Comparison of ENCODE assay signal across 23 mouse cellular contexts in the genomic region with DNA sequence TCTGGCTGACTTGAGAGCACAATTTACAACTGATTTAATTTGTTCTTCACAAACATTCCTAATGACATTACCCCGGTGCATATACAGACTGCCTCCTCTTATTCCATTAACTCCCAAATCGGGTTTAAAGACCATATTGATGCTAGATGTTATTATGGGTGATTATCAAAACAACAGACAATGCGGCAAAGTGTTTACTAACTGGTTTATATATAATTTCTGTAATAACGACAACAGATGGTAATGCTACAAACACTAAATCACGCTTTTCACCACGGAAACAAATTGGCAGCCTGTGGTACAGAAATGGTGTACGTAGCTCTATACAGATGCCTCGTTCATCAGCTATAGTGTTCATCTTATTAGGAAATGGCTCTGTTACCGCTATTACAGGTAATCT.
DNase-seq lines count a peak whose midpoint lies in the region; ATAC-seq and TF ChIP-seq lines count a peak whose summit lies in the region.
"Had no signal": no experiment of that assay in that cellular context is flagged by ENCODE, and none has a peak within 500 bp of the region (broad histone marks: within the 10 kb centered on the region; RNA-seq: fewer than 3 reads in every experiment).

No protein-coding gene starts in this region.

- no peak for TF ChIP-seq POLR2A in brain, embryonic 14.5 days (IDR thresholded peaks at IDR 0.05; ENCODE audit: borderline replicate concordance, extremely low read depth, insufficient read depth, insufficient read length, poor library complexity, severe bottlenecking)
- no peak for TF ChIP-seq POLR2A in thymus, adult 2 months (IDR thresholded peaks at IDR 0.05; ENCODE audit: control insufficient read depth, extremely low read depth, insufficient read depth, low read length, poor library complexity)

- WGBS in heart, embryonic 12.5 days: 86% methylated on average over 9 of the region's 9 CpGs
- WGBS in thymus, adult 2 months: 95% methylated on average over 9 of the region's 9 CpGs

- ATAC-seq in heart, embryonic 12.5 days (ENCODE audit: insufficient number of reproducible peaks, low FRiP score): no peak
- ATAC-seq: activated CD4-positive, CD25-positive, alpha-beta regulatory T cell, adult 4 months; forebrain, embryonic 13.5 days; forebrain, embryonic 16.5 days; Patski had no signal

- no peak overlapping the region for H3K4me3 ChIP-seq in heart, embryonic 12.5 days
- no peak overlapping the region for H3K4me3 ChIP-seq in thymus, adult 2 months (ENCODE audit: control insufficient read depth, insufficient read depth, low read length)
- H3K4me3 ChIP-seq: embryonic facial prominence, embryonic 13.5 days; embryonic facial prominence, embryonic 15.5 days; erythroblast, embryonic 14.5 days; forebrain, embryonic 10.5 days; forebrain, embryonic 13.5 days had no signal

- no peaks in the 10 kb centered on the region for H3K36me3 ChIP-seq in heart, embryonic 12.5 days
- no peaks in the 10 kb centered on the region for H3K36me3 ChIP-seq in thymus, adult 2 months (ENCODE audit: control insufficient read depth, insufficient read depth, low read length)
- H3K36me3 ChIP-seq: embryonic facial prominence, embryonic 13.5 days; embryonic facial prominence, embryonic 15.5 days; forebrain, embryonic 10.5 days had no signal

- peak; percentile 9 for DNase-seq in heart, adult 11 months
- peak; percentile 14 for DNase-seq in MN1 (ENCODE audit: low spot score)
- DNase-seq in brain, embryonic 14.5 days (ENCODE audit: low read depth): peak; percentile 54
- DNase-seq in thymus, adult 2 months: no peak
- DNase-seq: adrenal gland, adult 8-10 months; adrenal gland, postnatal 14 days; adrenal gland, postnatal 36 days; cerebellum, adult 11 months; cerebellum, adult 18-20 months; cerebellum, adult 8-10 months; cerebellum, adult 9-11 months; cerebellum, postnatal 14 days; cerebellum, postnatal 36 days; embryo, embryonic 11 days had no signal

- peaks cover 8% of the 10 kb centered on the region; the same call in 1 of the 2 replicates for H3K4me1 ChIP-seq in heart, embryonic 12.5 days (replicated peaks)
- H3K4me1 ChIP-seq in thymus, adult 2 months (replicated peaks; ENCODE audit: control insufficient read depth, insufficient read depth, low read length): no peaks in the 10 kb centered on the region
- H3K4me1 ChIP-seq: embryonic facial prominence, embryonic 13.5 days; embryonic facial prominence, embryonic 15.5 days had no signal

- TF ChIP-seq CTCF in brain, embryonic 14.5 days (IDR thresholded peaks at IDR 0.05; ENCODE audit: borderline replicate concordance, extremely low read depth, insufficient read depth, insufficient read length): no peak
- no peak for TF ChIP-seq CTCF in thymus, adult 2 months (IDR thresholded peaks at IDR 0.05; ENCODE audit: borderline replicate concordance, control insufficient read depth, extremely low read depth, insufficient read depth, low read length, poor library complexity)

- no peak overlapping the region for H3K9ac ChIP-seq in heart, embryonic 12.5 days
- H3K9ac ChIP-seq: embryonic facial prominence, embryonic 13.5 days; embryonic facial prominence, embryonic 15.5 days; forebrain, embryonic 13.5 days had no signal

- no peaks in the 10 kb centered on the region for H3K9me3 ChIP-seq in heart, embryonic 12.5 days (replicated peaks)
- H3K9me3 ChIP-seq: embryonic facial prominence, embryonic 13.5 days; embryonic facial prominence, embryonic 15.5 days; forebrain, embryonic 10.5 days; forebrain, embryonic 13.5 days had no signal

- H3K4me2 ChIP-seq in heart, embryonic 12.5 days: no peak overlapping the region
- H3K4me2 ChIP-seq: embryonic facial prominence, embryonic 13.5 days; embryonic facial prominence, embryonic 15.5 days; forebrain, embryonic 13.5 days had no signal

- H3K27ac ChIP-seq in heart, embryonic 12.5 days (ENCODE audit: poor library complexity, severe bottlenecking): no peak overlapping the region
- H3K27ac ChIP-seq in thymus, adult 2 months (ENCODE audit: control insufficient read depth, insufficient read depth, low read length): no peak overlapping the region
- H3K27ac ChIP-seq: embryonic facial prominence, embryonic 13.5 days; embryonic facial prominence, embryonic 15.5 days; forebrain, embryonic 10.5 days; forebrain, embryonic 13.5 days had no signal

- no peaks in the 10 kb centered on the region for H3K27me3 ChIP-seq in heart, embryonic 12.5 days (replicated peaks)
- H3K27me3 ChIP-seq in thymus, adult 2 months (ENCODE audit: control insufficient read depth, insufficient read depth, low read length): no peaks in the 10 kb centered on the region
- H3K27me3 ChIP-seq: embryonic facial prominence, embryonic 15.5 days; Patski had no signal
